Comparison of ENCODE assay signal across 10 mouse cellular contexts in the genomic region with DNA sequence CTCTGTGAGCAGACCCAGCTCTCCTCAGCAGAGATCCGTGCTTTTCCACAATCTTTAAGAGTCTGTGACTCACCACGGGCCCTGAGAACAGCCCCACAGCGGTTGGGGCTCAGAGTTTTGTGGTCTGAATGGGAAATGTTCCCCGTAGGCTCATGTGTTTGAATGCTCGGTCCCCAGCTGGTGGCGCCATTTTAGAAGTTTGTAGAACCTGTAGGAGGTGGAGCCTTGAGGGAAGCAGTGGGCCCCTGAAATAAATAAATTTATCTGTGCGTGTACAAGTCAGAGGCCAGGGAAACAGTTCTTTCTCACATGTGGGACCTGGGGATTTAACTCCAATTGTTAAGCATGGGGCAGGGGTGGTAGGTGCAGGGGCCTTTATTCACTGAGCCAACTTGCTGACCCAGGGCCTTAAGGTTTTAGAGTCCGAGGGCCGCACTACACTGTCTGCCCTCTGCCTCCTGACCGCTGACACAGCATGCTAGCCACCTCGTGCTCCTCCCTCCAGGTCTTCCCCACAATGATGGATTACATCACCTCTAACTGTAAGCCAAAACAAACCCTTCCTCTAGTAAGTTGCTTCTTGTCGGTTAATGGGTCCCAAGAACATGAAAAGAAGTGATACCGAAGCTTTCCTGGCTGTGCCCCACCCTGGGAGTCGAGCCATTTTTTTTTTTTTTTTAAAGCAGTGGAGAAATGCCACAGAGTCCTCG. TPM values are rescaled to one million over a fixed set of nuclear protein-coding genes. Genes with fewer than 3 reads are reported as not detected.
A peak's percentile ranks its signal among the peaks of the same experiment; 100 is the strongest.
DNase-seq lines count a peak whose midpoint lies in the region; ATAC-seq lines count a peak whose summit lies in the region.
"Had no signal": no experiment of that assay in that cellular context is flagged by ENCODE, and none has a peak within 500 bp of the region (broad histone marks: within the 10 kb centered on the region; RNA-seq: fewer than 3 reads in every experiment).

No protein-coding gene starts in this region.

- no peaks in the 10 kb centered on the region for H3K27me3 ChIP-seq in heart, embryonic 15.5 days
- no peaks in the 10 kb centered on the region for H3K27me3 ChIP-seq in heart, embryonic 11.5 days (ENCODE audit: control insufficient read depth, insufficient read depth, low read length)
- no peaks in the 10 kb centered on the region for H3K27me3 ChIP-seq in liver, embryonic 11.5 days (replicated peaks; ENCODE audit: control insufficient read depth, insufficient read depth, low read length)
- 0 out of 2 replicates have a peak, but pooled peaks cover under 1% of the 10 kb centered on the region for H3K27me3 ChIP-seq in liver, embryonic 12.5 days (replicated peaks)
- H3K27me3 ChIP-seq in limb, embryonic 10.5 days (ENCODE audit: low read depth, poor library complexity, severe bottlenecking): no peaks in the 10 kb centered on the region
- H3K27me3 ChIP-seq: limb, embryonic 12.5 days; neural tube, embryonic 15.5 days had no signal

- 69% methylated on average over 15 of the region's 15 CpGs for WGBS in heart, embryonic 15.5 days
- 73% methylated on average over 15 of the region's 15 CpGs for WGBS in heart, embryonic 11.5 days (ENCODE audit: insufficient replicate concordance)
- WGBS in liver, embryonic 11.5 days: 73% methylated on average over 15 of the region's 15 CpGs
- WGBS in liver, embryonic 12.5 days (ENCODE audit: insufficient replicate concordance): 76% methylated on average over 15 of the region's 15 CpGs
- 82% methylated on average over 15 of the region's 15 CpGs for WGBS in limb, embryonic 10.5 days

- H3K4me2 ChIP-seq in heart, embryonic 15.5 days: no peak overlapping the region
- H3K4me2 ChIP-seq in heart, embryonic 11.5 days: no peak overlapping the region
- no peak overlapping the region for H3K4me2 ChIP-seq in liver, embryonic 11.5 days
- H3K4me2 ChIP-seq in liver, embryonic 12.5 days: no peak overlapping the region
- H3K4me2 ChIP-seq: limb, embryonic 12.5 days; neural tube, embryonic 15.5 days had no signal

- no peak overlapping the region for H3K9ac ChIP-seq in heart, embryonic 15.5 days
- H3K9ac ChIP-seq in heart, embryonic 11.5 days (ENCODE audit: low read depth, low read length): no peak overlapping the region
- no peak overlapping the region for H3K9ac ChIP-seq in liver, embryonic 11.5 days (ENCODE audit: low read depth, low read length)
- H3K9ac ChIP-seq in liver, embryonic 12.5 days: no peak overlapping the region
- H3K9ac ChIP-seq: limb, embryonic 12.5 days; neural tube, embryonic 15.5 days had no signal

- H3K27ac ChIP-seq in heart, embryonic 15.5 days: no peak overlapping the region
- no peak overlapping the region for H3K27ac ChIP-seq in heart, embryonic 11.5 days (ENCODE audit: low read depth, low read length)
- H3K27ac ChIP-seq in liver, embryonic 11.5 days (ENCODE audit: low read depth, low read length): no peak overlapping the region
- no peak overlapping the region for H3K27ac ChIP-seq in liver, embryonic 12.5 days
- no peak overlapping the region for H3K27ac ChIP-seq in limb, embryonic 10.5 days
- H3K27ac ChIP-seq: limb, embryonic 12.5 days; macrophage; neural tube, embryonic 15.5 days had no signal

- H3K9me3 ChIP-seq in heart, embryonic 15.5 days (replicated peaks): no peaks in the 10 kb centered on the region
- no peaks in the 10 kb centered on the region for H3K9me3 ChIP-seq in heart, embryonic 11.5 days (replicated peaks; ENCODE audit: control insufficient read depth, low read length)
- H3K9me3 ChIP-seq in liver, embryonic 11.5 days (ENCODE audit: control insufficient read depth, low read length): no peaks in the 10 kb centered on the region
- H3K9me3 ChIP-seq in liver, embryonic 12.5 days (replicated peaks): no peaks in the 10 kb centered on the region
- H3K9me3 ChIP-seq in limb, embryonic 10.5 days (replicated peaks): no peaks in the 10 kb centered on the region
- H3K9me3 ChIP-seq: neural tube, embryonic 15.5 days had no signal

- no peaks in the 10 kb centered on the region for H3K4me1 ChIP-seq in heart, embryonic 15.5 days (replicated peaks)
- no peaks in the 10 kb centered on the region for H3K4me1 ChIP-seq in heart, embryonic 11.5 days (ENCODE audit: control insufficient read depth, insufficient read depth, low read length)
- no peaks in the 10 kb centered on the region for H3K4me1 ChIP-seq in liver, embryonic 11.5 days (replicated peaks; ENCODE audit: control insufficient read depth, insufficient read depth, low read length)
- H3K4me1 ChIP-seq in liver, embryonic 12.5 days: no peaks in the 10 kb centered on the region
- H3K4me1 ChIP-seq in limb, embryonic 10.5 days: peaks cover 9% of the 10 kb centered on the region
- H3K4me1 ChIP-seq: neural tube, embryonic 15.5 days had no signal

- no peaks in the 10 kb centered on the region for H3K36me3 ChIP-seq in heart, embryonic 15.5 days
- H3K36me3 ChIP-seq in heart, embryonic 11.5 days (ENCODE audit: control insufficient read depth, insufficient read depth, low read length): no peaks in the 10 kb centered on the region
- H3K36me3 ChIP-seq in liver, embryonic 11.5 days (ENCODE audit: control insufficient read depth, insufficient read depth, low read length): no peaks in the 10 kb centered on the region
- no peaks in the 10 kb centered on the region for H3K36me3 ChIP-seq in liver, embryonic 12.5 days
- H3K36me3 ChIP-seq in limb, embryonic 10.5 days: 0 out of 2 replicates have a peak, but pooled peaks cover under 1% of the 10 kb centered on the region
- H3K36me3 ChIP-seq: limb, embryonic 12.5 days; neural tube, embryonic 15.5 days had no signal

- no peak overlapping the region for H3K4me3 ChIP-seq in heart, embryonic 15.5 days
- H3K4me3 ChIP-seq in heart, embryonic 11.5 days (ENCODE audit: low read depth, low read length): no peak overlapping the region
- no peak overlapping the region for H3K4me3 ChIP-seq in liver, embryonic 11.5 days (ENCODE audit: low read depth, low read length)
- no peak overlapping the region for H3K4me3 ChIP-seq in liver, embryonic 12.5 days
- H3K4me3 ChIP-seq in limb, embryonic 10.5 days: no peak overlapping the region
- H3K4me3 ChIP-seq: limb, embryonic 12.5 days; neural tube, embryonic 15.5 days had no signal

- peak; percentile 22 for DNase-seq in liver, embryonic 11.5 days (ENCODE audit: low spot score)
- peak; percentile 55 for DNase-seq in R1 (ENCODE audit: low read depth, low spot score)
- DNase-seq in limb, embryonic 10.5 days (ENCODE audit: low spot score): peak; percentile 28
- DNase-seq in adrenal gland, adult (ENCODE audit: inconsistent age in 2 of 2, low spot score in 1 of 2): no peak

- 0 out of 2 replicates have a peak, but pooled peaks have one; percentile 23 for ATAC-seq in heart, embryonic 15.5 days (replicated peaks; ENCODE audit: insufficient number of reproducible peaks, insufficient read depth, low FRiP score, low read depth)
- no peak for ATAC-seq in heart, embryonic 11.5 days (replicated peaks; ENCODE audit: insufficient number of reproducible peaks, low FRiP score, low TSS enrichment)
- no peak for ATAC-seq in liver, embryonic 11.5 days (replicated peaks; ENCODE audit: low FRiP score)
- ATAC-seq in liver, embryonic 12.5 days: no peak

RNA-seq across cellular contexts. Expression of gene Sdc1, which starts 6.7 kb away (rescaled TPM):
- polyA plus RNA-seq in heart, embryonic 15.5 days (2015; fragmentation: Nextera tagmentation; extraction: Ambion mirVana): 33.9 and 48.6 TPM in 2 replicates
- polyA plus RNA-seq in heart, embryonic 11.5 days (2014; fragmentation: Nextera tagmentation; extraction: Ambion mirVana): 28.5 and 37.3 TPM in 2 replicates
- 50.2 and 51.6 TPM in 2 replicates for polyA plus RNA-seq in liver, embryonic 11.5 days (2014; fragmentation: Nextera tagmentation; extraction: Ambion mirVana)
- 27.7 and 30.2 TPM in 2 replicates for polyA plus RNA-seq in liver, embryonic 12.5 days (2016; fragmentation: Nextera tagmentation; extraction: Ambion mirVana)
- 245 and 261 TPM in 2 replicates for polyA plus RNA-seq in limb, embryonic 10.5 days (2016; fragmentation: Nextera tagmentation; extraction: Ambion mirVana)

Comparison
In these comparisons a context has a peak if more than half of its experiments do, and no peak if none do; other contexts are left out.
1. DNase-seq: peak in liver, embryonic 11.5 days (single experiment), R1 (single experiment) and limb, embryonic 10.5 days (single experiment); none in adrenal gland, adult (0 of 2).